Mouse (Mus musculus): ENCODE results near the gene St6gal1. TPM values are rescaled to one million over a fixed set of nuclear protein-coding genes. Genes with fewer than 3 reads are reported as not detected.

The St6gal1 gene
- polyA plus RNA-seq, 1 experiment from 2014 or later = 18.7 TPM

DNA sequence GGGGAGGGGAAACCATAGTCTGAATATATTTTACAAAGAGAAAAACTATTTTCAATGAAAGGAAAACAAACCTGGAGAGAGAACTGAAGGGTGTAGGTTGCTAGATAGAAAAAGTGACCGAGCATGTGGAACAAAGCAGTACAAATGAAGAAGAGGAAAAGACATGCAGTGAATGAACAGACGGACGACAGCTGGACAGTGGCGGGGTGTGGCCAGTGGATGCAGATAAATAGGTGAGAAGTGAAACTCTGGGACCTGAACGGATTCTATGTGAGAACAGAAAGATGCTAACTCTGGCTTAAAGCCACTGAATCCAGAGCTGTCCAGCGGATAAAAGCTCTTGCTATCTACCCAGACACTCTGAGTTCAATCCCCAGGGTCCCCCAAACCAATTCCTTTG, 25.2 kb downstream of the St6gal1 start:
- H3K4me1 ChIP-seq (replicated peaks; ENCODE audit: control insufficient read depth, insufficient read depth, low read length) = peaks cover 6% of the 10 kb centered on the region; the same call in 1 of the 2 replicates
- DNase-seq (ENCODE audit: low spot score) = no peak
- H3K4me3 ChIP-seq (ENCODE audit: low read depth, low read length) = no peak overlapping the region
- no peaks in the 10 kb centered on the region; the same call in 1 of the 2 replicates for H3K36me3 ChIP-seq (ENCODE audit: control insufficient read depth, insufficient read depth, low read length)
- no peak for ATAC-seq (replicated peaks; ENCODE audit: low FRiP score)
- H3K4me2 ChIP-seq = no peak overlapping the region
- no peak overlapping the region for H3K27ac ChIP-seq (ENCODE audit: low read depth, low read length)
- H3K9me3 ChIP-seq (ENCODE audit: control insufficient read depth, low read length) = no peaks in the 10 kb centered on the region
- H3K27me3 ChIP-seq (replicated peaks; ENCODE audit: control insufficient read depth, insufficient read depth, low read length) = no peaks in the 10 kb centered on the region
- WGBS = 67% methylated on average over 6 of the region's 6 CpGs
- no peak overlapping the region for H3K9ac ChIP-seq (ENCODE audit: low read depth, low read length)

DNA sequence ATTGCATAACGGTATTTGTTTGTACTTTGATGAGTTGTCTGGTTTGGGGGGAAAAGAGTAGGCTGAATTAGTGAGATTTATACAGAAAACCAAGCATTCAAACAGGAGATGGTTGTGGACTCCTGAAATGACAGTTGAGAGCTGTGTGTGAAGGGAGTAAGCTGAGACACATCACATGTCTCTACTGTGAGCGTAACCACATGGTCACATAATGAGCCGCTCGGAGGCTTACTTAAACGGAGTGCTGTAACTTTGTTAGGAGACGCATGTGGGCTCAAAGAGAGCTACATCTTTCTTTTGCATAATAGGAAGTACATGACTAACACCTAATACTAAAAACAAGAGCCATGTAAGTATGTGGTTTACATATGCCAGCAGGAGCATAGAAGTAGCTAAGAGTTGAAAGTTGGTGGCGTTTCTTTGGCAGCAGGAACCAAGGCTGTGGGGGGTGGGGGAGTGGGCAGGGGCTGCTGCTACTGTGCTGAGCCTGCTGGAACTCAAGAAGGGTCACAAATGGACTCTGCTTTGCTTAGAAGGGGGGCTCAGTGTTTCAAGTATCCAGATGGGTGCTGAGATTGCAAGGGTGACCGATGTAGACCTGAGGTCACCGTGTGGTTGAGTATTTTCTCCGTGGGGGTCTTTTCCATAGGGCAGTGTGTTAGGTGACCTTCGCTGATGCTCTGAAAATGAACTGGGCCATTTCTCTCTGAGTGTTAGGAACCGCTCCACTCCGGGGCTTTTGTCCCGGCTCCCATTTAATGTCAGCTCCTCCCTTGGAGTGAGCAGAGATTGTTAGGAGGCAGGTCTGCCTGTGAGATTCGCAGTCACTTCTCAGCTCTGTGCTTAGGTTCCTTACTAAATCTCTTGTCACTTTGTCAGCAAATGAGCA, 26.3 kb downstream of the St6gal1 start:
- H3K4me2 ChIP-seq = no peak overlapping the region

DNA sequence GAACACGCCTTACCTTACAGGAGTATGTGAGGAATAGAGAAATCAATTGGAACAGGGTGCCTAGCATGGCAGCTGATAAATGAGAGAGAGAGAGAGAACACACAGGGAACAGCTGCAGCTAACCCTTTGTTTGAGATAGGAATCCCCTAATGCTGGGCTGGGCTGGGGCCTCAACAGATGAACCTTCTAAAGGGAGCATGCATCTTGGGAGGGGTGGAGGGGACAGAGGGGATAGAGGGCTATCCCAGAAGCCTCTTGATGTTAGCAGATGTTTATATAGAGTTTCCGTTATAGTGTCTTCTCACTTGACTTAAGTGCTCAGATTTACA, 26.9 kb downstream of the St6gal1 start:
- Histone ChIP-seq H3K4me2 (no peak overlapping the region), H3K9ac (ENCODE audit: low read depth, low read length) (no peak overlapping the region), H3K4me3 (ENCODE audit: low read depth, low read length) (no peak overlapping the region), H3K36me3 (ENCODE audit: control insufficient read depth, insufficient read depth, low read length) (no peaks in the 10 kb centered on the region), H3K27ac (ENCODE audit: low read depth, low read length) (no peak overlapping the region), H3K9me3 (ENCODE audit: control insufficient read depth, low read length) (no peaks in the 10 kb centered on the region), H3K4me1 (replicated peaks; ENCODE audit: control insufficient read depth, insufficient read depth, low read length) (peaks cover 6% of the 10 kb centered on the region; the same call in 1 of the 2 replicates), H3K27me3 (replicated peaks; ENCODE audit: control insufficient read depth, insufficient read depth, low read length) (no peaks in the 10 kb centered on the region)
- 62% methylated on average over 2 of the region's 2 CpGs for WGBS
- ATAC-seq (replicated peaks; ENCODE audit: low FRiP score) (no peak), DNase-seq (ENCODE audit: low spot score) (no peak)

More for the DNA sequence above, 26.3 kb downstream of the St6gal1 start:
- Histone ChIP-seq H3K27ac (ENCODE audit: low read depth, low read length) (no peak overlapping the region), H3K4me3 (ENCODE audit: low read depth, low read length) (no peak overlapping the region), H3K9ac (ENCODE audit: low read depth, low read length) (no peak overlapping the region), H3K27me3 (replicated peaks; ENCODE audit: control insufficient read depth, insufficient read depth, low read length) (no peaks in the 10 kb centered on the region), H3K4me1 (replicated peaks; ENCODE audit: control insufficient read depth, insufficient read depth, low read length) (peaks cover 6% of the 10 kb centered on the region; the same call in 1 of the 2 replicates), H3K36me3 (ENCODE audit: control insufficient read depth, insufficient read depth, low read length) (no peaks in the 10 kb centered on the region), H3K9me3 (ENCODE audit: control insufficient read depth, low read length) (no peaks in the 10 kb centered on the region)
- DNase-seq (ENCODE audit: low spot score) (no peak), ATAC-seq (replicated peaks; ENCODE audit: low FRiP score) (no peak)
- 49% methylated on average over 15 of the region's 15 CpGs for WGBS

DNA sequence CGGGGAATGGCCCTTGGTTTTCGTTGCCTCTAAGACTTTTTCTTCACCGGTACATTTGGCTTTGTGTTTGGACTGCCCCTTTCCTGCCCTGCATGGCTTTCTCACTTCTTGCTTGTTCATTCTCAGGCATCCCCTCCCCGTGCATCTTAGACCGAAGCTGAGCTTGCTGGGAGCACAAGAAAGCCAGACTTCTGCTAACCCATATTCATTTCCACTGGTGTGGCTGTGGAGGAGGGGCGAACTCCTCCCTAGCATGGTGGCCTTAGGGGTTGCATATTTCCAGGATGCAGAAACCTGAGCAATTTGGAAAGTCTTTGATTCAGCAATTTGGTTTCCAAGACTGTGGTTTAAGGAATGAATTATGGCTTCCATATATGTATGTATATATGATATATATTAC, 29.1 kb downstream of the St6gal1 start:
- Histone ChIP-seq H3K9me3 (ENCODE audit: control insufficient read depth, low read length) (no peaks in the 10 kb centered on the region), H3K4me3 (ENCODE audit: low read depth, low read length) (no peak overlapping the region), H3K27me3 (replicated peaks; ENCODE audit: control insufficient read depth, insufficient read depth, low read length) (no peaks in the 10 kb centered on the region; the same call in 1 of the 2 replicates), H3K36me3 (ENCODE audit: control insufficient read depth, insufficient read depth, low read length) (no peaks in the 10 kb centered on the region), H3K4me2 (no peak overlapping the region), H3K27ac (ENCODE audit: low read depth, low read length) (no peak overlapping the region), H3K9ac (ENCODE audit: low read depth, low read length) (no peak overlapping the region), H3K4me1 (replicated peaks; ENCODE audit: control insufficient read depth, insufficient read depth, low read length) (peaks cover 6% of the 10 kb centered on the region; the same call in 1 of the 2 replicates)
- 71% methylated on average over 6 of the region's 6 CpGs for WGBS
- DNase-seq (ENCODE audit: low spot score) = no peak
- no peak for ATAC-seq (replicated peaks; ENCODE audit: low FRiP score)

DNA sequence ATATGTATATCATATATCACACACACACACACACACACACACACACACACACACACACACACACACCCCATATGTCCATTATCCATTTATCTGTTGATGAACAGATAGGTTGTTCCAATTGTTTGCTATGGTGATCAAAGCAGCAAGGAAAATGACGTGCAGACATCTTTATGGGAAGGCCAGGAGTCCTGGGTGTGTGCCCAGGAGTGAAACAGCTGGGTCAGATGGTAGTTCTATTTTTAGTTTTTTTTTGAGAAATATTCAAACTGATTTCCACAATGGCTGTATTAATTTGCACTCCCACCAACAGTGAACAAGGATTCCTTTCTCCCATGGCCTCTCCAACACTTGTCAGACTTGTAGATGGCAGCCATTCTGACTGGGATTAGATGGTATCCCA, 29.5 kb downstream of the St6gal1 start:
- Histone ChIP-seq H3K27me3 (replicated peaks; ENCODE audit: control insufficient read depth, insufficient read depth, low read length) (no peaks in the 10 kb centered on the region; the same call in none of the 2 replicates), H3K27ac (ENCODE audit: low read depth, low read length) (no peak overlapping the region), H3K4me1 (replicated peaks; ENCODE audit: control insufficient read depth, insufficient read depth, low read length) (peaks cover 6% of the 10 kb centered on the region; the same call in 1 of the 2 replicates), H3K9ac (ENCODE audit: low read depth, low read length) (no peak overlapping the region), H3K36me3 (ENCODE audit: control insufficient read depth, insufficient read depth, low read length) (no peaks in the 10 kb centered on the region), H3K4me3 (ENCODE audit: low read depth, low read length) (no peak overlapping the region), H3K9me3 (ENCODE audit: control insufficient read depth, low read length) (no peaks in the 10 kb centered on the region), H3K4me2 (no peak overlapping the region)
- ATAC-seq (replicated peaks; ENCODE audit: low FRiP score) (no peak), DNase-seq (ENCODE audit: low spot score) (no peak)
- WGBS = 69% methylated on average over 1 of the region's 1 CpGs

DNA sequence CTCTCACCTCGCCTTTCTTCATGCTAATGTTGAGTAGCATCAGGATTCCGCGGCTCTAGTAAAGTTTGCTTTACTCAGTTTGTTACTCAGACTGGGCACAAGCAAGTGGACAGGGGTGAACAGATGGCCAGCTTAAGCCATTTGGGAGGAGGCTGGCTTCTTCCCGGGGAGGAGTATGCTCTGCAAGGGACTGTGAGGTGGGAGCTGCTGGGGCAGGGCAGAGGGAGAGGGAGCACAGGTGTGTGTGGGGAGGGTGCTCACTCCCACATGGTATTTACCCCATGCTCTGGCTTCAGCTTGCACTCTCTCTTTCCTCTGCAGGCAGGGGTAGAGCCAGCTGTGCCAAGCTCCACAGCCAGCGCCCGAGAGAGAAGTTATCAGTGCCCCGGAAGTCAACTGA, 32.1 kb downstream of the St6gal1 start:
- Histone ChIP-seq H3K27me3 (replicated peaks; ENCODE audit: control insufficient read depth, insufficient read depth, low read length) (no peaks in the 10 kb centered on the region; the same call in none of the 2 replicates), H3K9ac (ENCODE audit: low read depth, low read length) (no peak overlapping the region)

DNA sequence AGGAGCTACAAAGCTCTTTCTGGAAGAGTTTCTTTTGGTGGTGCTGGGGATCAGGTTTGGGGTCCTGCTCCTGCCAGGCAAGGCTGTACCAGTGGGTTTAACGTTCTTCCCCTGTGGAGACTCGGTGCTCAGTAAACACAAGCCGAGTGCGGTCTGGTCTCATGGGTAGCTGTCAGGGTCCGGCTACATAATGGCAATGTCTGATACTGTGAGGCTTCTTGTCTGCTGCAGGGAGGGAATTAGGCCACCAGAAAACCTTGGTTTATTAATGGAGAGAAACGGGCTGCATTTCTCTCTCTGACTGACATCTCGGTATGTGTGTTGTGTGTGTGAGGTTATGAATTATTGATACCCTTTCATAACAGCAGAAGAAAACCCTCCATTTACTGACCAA, 33.9 kb downstream of the St6gal1 start:
- no peak overlapping the region for H3K27ac ChIP-seq (ENCODE audit: low read depth, low read length)
- WGBS = 21% methylated on average over 7 of the region's 7 CpGs
- no peak overlapping the region for H3K4me2 ChIP-seq
- no peaks in the 10 kb centered on the region for H3K36me3 ChIP-seq (ENCODE audit: control insufficient read depth, insufficient read depth, low read length)
- ATAC-seq (replicated peaks; ENCODE audit: low FRiP score) = no peak
- peaks cover 4% of the 10 kb centered on the region; the same call in 1 of the 2 replicates for H3K4me1 ChIP-seq (replicated peaks; ENCODE audit: control insufficient read depth, insufficient read depth, low read length)
- no peaks in the 10 kb centered on the region for H3K9me3 ChIP-seq (ENCODE audit: control insufficient read depth, low read length)
- no peak overlapping the region for H3K9ac ChIP-seq (ENCODE audit: low read depth, low read length)
- H3K27me3 ChIP-seq (replicated peaks; ENCODE audit: control insufficient read depth, insufficient read depth, low read length) = no peaks in the 10 kb centered on the region; the same call in none of the 2 replicates
- no peak for DNase-seq (ENCODE audit: low spot score)
- no peak overlapping the region for H3K4me3 ChIP-seq (ENCODE audit: low read depth, low read length)

More for the DNA sequence above, 32.1 kb downstream of the St6gal1 start:
- ATAC-seq (replicated peaks; ENCODE audit: low FRiP score) = no peak
- no peak for DNase-seq (ENCODE audit: low spot score)
- WGBS = 52% methylated on average over 7 of the region's 7 CpGs
- H3K4me3 ChIP-seq (ENCODE audit: low read depth, low read length) = no peak overlapping the region
- no peak overlapping the region for H3K27ac ChIP-seq (ENCODE audit: low read depth, low read length)
- H3K4me1 ChIP-seq (replicated peaks; ENCODE audit: control insufficient read depth, insufficient read depth, low read length) = no peaks in the 10 kb centered on the region; the same call in 1 of the 2 replicates
- no peaks in the 10 kb centered on the region for H3K36me3 ChIP-seq (ENCODE audit: control insufficient read depth, insufficient read depth, low read length)
- H3K4me2 ChIP-seq = no peak overlapping the region
- H3K9me3 ChIP-seq (ENCODE audit: control insufficient read depth, low read length) = no peaks in the 10 kb centered on the region

DNA sequence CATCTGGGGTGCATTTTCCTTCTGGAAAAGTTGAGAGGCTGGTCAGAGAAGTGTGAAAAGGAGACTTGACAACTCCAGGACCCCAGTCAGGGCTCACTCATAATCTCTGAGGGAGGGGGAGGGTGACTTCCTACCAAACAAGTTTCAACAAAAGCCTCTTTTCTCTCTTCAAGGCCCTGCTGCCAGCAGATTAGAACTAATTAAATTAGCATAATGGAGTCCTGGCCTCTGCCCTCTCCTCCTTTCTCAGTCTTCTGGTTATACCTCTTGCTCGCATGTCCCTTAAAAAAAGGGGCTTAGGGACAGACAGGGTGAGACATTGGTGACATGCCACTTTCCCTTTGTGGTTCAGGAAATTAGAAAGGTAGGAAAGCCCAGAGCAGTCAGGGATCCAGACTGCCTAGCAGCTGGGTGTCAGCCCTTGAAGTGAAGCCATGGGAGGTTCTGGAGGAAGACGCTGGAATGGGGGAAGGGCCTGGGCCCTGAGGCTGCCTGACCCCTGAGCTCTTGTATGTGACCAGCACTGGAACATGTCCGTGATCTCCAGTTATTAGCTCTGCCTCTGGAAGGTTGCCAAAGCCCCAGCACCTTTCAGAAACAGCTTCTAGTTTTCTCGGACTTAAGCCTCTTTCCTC, 34.4 kb downstream of the St6gal1 start:
- no peaks in the 10 kb centered on the region for H3K9me3 ChIP-seq (ENCODE audit: control insufficient read depth, low read length)
- H3K27ac ChIP-seq (ENCODE audit: low read depth, low read length) = no peak overlapping the region
- H3K4me2 ChIP-seq = no peak overlapping the region
- no peak overlapping the region for H3K9ac ChIP-seq (ENCODE audit: low read depth, low read length)
- no peaks in the 10 kb centered on the region; the same call in none of the 2 replicates for H3K27me3 ChIP-seq (replicated peaks; ENCODE audit: control insufficient read depth, insufficient read depth, low read length)
- no peaks in the 10 kb centered on the region for H3K36me3 ChIP-seq (ENCODE audit: control insufficient read depth, insufficient read depth, low read length)
- DNase-seq (ENCODE audit: low spot score) (no peak), ATAC-seq (replicated peaks; ENCODE audit: low FRiP score) (no peak)
- H3K4me3 ChIP-seq (ENCODE audit: low read depth, low read length) = no peak overlapping the region
- 25% methylated on average over 4 of the region's 4 CpGs for WGBS
- H3K4me1 ChIP-seq (replicated peaks; ENCODE audit: control insufficient read depth, insufficient read depth, low read length) = peaks cover 4% of the 10 kb centered on the region; the same call in 1 of the 2 replicates
